ENCODE assay signal across 23 mouse cellular contexts in genomic region chr3:27491367-27491766, GRCm38 (mm10).
DNase-seq lines count a peak whose midpoint lies in the region; ATAC-seq and TF ChIP-seq lines count a peak whose summit lies in the region.
"Had no signal": no experiment of that assay in that cellular context is flagged by ENCODE, and none has a peak within 500 bp of the region (broad histone marks: within the 10 kb centered on the region; RNA-seq: fewer than 3 reads in every experiment).

No protein-coding gene starts in this region.

- no peaks in the 10 kb centered on the region for H3K27me3 ChIP-seq in heart, adult 2 months (ENCODE audit: control insufficient read depth, insufficient read depth, low read length)
- H3K27me3 ChIP-seq in heart, embryonic 14.5 days (ENCODE audit: control insufficient read depth, insufficient read depth, low read length): no peaks in the 10 kb centered on the region
- no peaks in the 10 kb centered on the region for H3K27me3 ChIP-seq in hindbrain, postnatal 0 days (ENCODE audit: insufficient read depth, low read length)
- no peaks in the 10 kb centered on the region for H3K27me3 ChIP-seq in hindbrain, embryonic 12.5 days
- no peaks in the 10 kb centered on the region for H3K27me3 ChIP-seq in midbrain, embryonic 11.5 days (ENCODE audit: control insufficient read depth, insufficient read depth, low read length)
- no peaks in the 10 kb centered on the region for H3K27me3 ChIP-seq in midbrain, postnatal 0 days (ENCODE audit: insufficient read depth, low read length)
- H3K27me3 ChIP-seq: forebrain, embryonic 13.5 days; limb, embryonic 12.5 days; liver, embryonic 15.5 days; midbrain, embryonic 12.5 days; neural tube, embryonic 13.5 days had no signal

- no peaks in the 10 kb centered on the region for H3K79me2 ChIP-seq in heart, adult 2 months (replicated peaks; ENCODE audit: control insufficient read depth, insufficient read depth, low read length)

- H3K9ac ChIP-seq in heart, adult 2 months (ENCODE audit: low read depth, low read length): no peak overlapping the region
- no peak overlapping the region for H3K9ac ChIP-seq in heart, embryonic 14.5 days (ENCODE audit: low read length)
- no peak overlapping the region for H3K9ac ChIP-seq in hindbrain, postnatal 0 days (replicated peaks; ENCODE audit: low read length)
- H3K9ac ChIP-seq in hindbrain, embryonic 12.5 days: no peak overlapping the region
- no peak overlapping the region for H3K9ac ChIP-seq in midbrain, embryonic 11.5 days (ENCODE audit: low read length)
- no peak overlapping the region for H3K9ac ChIP-seq in midbrain, postnatal 0 days (replicated peaks; ENCODE audit: low read length, poor library complexity, severe bottlenecking)
- H3K9ac ChIP-seq: forebrain, embryonic 13.5 days; limb, embryonic 12.5 days; liver, embryonic 15.5 days; lung, embryonic 14.5 days; midbrain, embryonic 12.5 days; neural tube, embryonic 13.5 days had no signal

- no peak for DNase-seq in heart, adult 2 months
- DNase-seq in heart, adult 18-20 months: no peak
- no peak for DNase-seq in heart, postnatal 25 days (ENCODE audit: low spot score)
- DNase-seq in hindbrain, postnatal 0 days (ENCODE audit: low spot score): no peak
- DNase-seq in midbrain, embryonic 11.5 days (ENCODE audit: low spot score, missing footprints): peak; percentile 39
- DNase-seq in midbrain, postnatal 0 days (ENCODE audit: low spot score): no peak
- DNase-seq: adrenal gland, postnatal 14 days; cerebellum, adult 11 months; cerebellum, adult 9-10 months; cerebellum, postnatal 36 days; gastrocnemius, postnatal 25 days; lung, embryonic 14.5 days; thymus, adult 2 months; thymus, postnatal 36 days had no signal

- WGBS in heart, adult 2 months: 68% methylated on average over 8 of the region's 8 CpGs
- WGBS in heart, embryonic 14.5 days: 42% methylated on average over 8 of the region's 8 CpGs
- 90% methylated on average over 8 of the region's 8 CpGs for WGBS in hindbrain, postnatal 0 days
- whole genome bisulfite sequencing in hindbrain, embryonic 12.5 days: 89% methylated on average over 8 of the region's 8 CpGs
- WGBS in midbrain, embryonic 11.5 days: 96% methylated on average over 8 of the region's 8 CpGs
- WGBS in midbrain, postnatal 0 days: 93% methylated on average over 8 of the region's 8 CpGs

- TF ChIP-seq EP300 in heart, adult 2 months (IDR thresholded peaks at IDR 0.05; ENCODE audit: insufficient read depth, low read depth, low read length): no peak

- peaks cover 11% of the 10 kb centered on the region for H3K4me1 ChIP-seq in heart, adult 2 months (ENCODE audit: control insufficient read depth, insufficient read depth, low read length)
- peaks cover 29 to 43% of the 10 kb centered on the region in 2 experiments for H3K4me1 ChIP-seq in heart, embryonic 14.5 days (ENCODE audit: control insufficient read depth in 2 of 2, insufficient read depth in 2 of 2, low read length in 2 of 2)
- H3K4me1 ChIP-seq in hindbrain, postnatal 0 days (ENCODE audit: insufficient read depth, low read length): no peaks in the 10 kb centered on the region
- H3K4me1 ChIP-seq in hindbrain, embryonic 12.5 days: peaks cover 6% of the 10 kb centered on the region
- H3K4me1 ChIP-seq in midbrain, embryonic 11.5 days (ENCODE audit: control insufficient read depth, insufficient read depth, low read length): peaks cover 2% of the 10 kb centered on the region; the same call in 1 of the 2 replicates
- H3K4me1 ChIP-seq in midbrain, postnatal 0 days (ENCODE audit: insufficient read depth, low read length): peaks cover 4% of the 10 kb centered on the region; the same call in 1 of the 2 replicates
- H3K4me1 ChIP-seq: liver, embryonic 15.5 days had no signal

- no peak overlapping the region for H3K4me3 ChIP-seq in heart, adult 2 months
- no peak overlapping the region for H3K4me3 ChIP-seq in heart, embryonic 14.5 days (ENCODE audit: control insufficient read depth in 1 of 2, insufficient read depth in 1 of 2, low read depth in 1 of 2, low read length in 2 of 2)
- no peak overlapping the region for H3K4me3 ChIP-seq in hindbrain, postnatal 0 days (ENCODE audit: low read length)
- no peak overlapping the region for H3K4me3 ChIP-seq in hindbrain, embryonic 12.5 days
- no peak overlapping the region for H3K4me3 ChIP-seq in midbrain, embryonic 11.5 days (ENCODE audit: low read depth, low read length)
- no peak overlapping the region for H3K4me3 ChIP-seq in midbrain, postnatal 0 days (ENCODE audit: low read depth, low read length)
- H3K4me3 ChIP-seq: forebrain, embryonic 13.5 days; limb, embryonic 12.5 days; liver, embryonic 15.5 days; midbrain, embryonic 12.5 days; neural tube, embryonic 13.5 days had no signal

- H3K4me2 ChIP-seq in heart, embryonic 14.5 days (ENCODE audit: low read length): no peak overlapping the region
- H3K4me2 ChIP-seq in hindbrain, postnatal 0 days (ENCODE audit: low read depth, low read length): no peak overlapping the region
- no peak overlapping the region for H3K4me2 ChIP-seq in hindbrain, embryonic 12.5 days (replicated peaks)
- no peak overlapping the region for H3K4me2 ChIP-seq in midbrain, embryonic 11.5 days
- no peak overlapping the region for H3K4me2 ChIP-seq in midbrain, postnatal 0 days (ENCODE audit: low read depth, low read length, poor library complexity, severe bottlenecking)
- H3K4me2 ChIP-seq: forebrain, embryonic 13.5 days; limb, embryonic 12.5 days; liver, embryonic 15.5 days; lung, embryonic 14.5 days; midbrain, embryonic 12.5 days; neural tube, embryonic 13.5 days had no signal

- H3K9me3 ChIP-seq in heart, embryonic 14.5 days (ENCODE audit: control insufficient read depth, low read length): no peaks in the 10 kb centered on the region
- no peaks in the 10 kb centered on the region for H3K9me3 ChIP-seq in hindbrain, postnatal 0 days (ENCODE audit: low read length)
- no peaks in the 10 kb centered on the region for H3K9me3 ChIP-seq in hindbrain, embryonic 12.5 days (replicated peaks)
- H3K9me3 ChIP-seq in midbrain, embryonic 11.5 days (ENCODE audit: control insufficient read depth, low read length): no peaks in the 10 kb centered on the region
- no peaks in the 10 kb centered on the region for H3K9me3 ChIP-seq in midbrain, postnatal 0 days (ENCODE audit: low read length)
- H3K9me3 ChIP-seq: forebrain, embryonic 13.5 days; limb, embryonic 12.5 days; liver, embryonic 15.5 days; midbrain, embryonic 12.5 days; neural tube, embryonic 13.5 days had no signal

- peak; percentile 78 for ATAC-seq in heart, embryonic 14.5 days (ENCODE audit: insufficient number of reproducible peaks, insufficient read depth, low FRiP score, low read depth)
- ATAC-seq in hindbrain, postnatal 0 days: 0 out of 2 replicates have a peak, but pooled peaks have one; percentile 21
- ATAC-seq in hindbrain, embryonic 12.5 days (ENCODE audit: low FRiP score): no peak
- no peak for ATAC-seq in midbrain, embryonic 11.5 days (ENCODE audit: low FRiP score)
- no peak for ATAC-seq in midbrain, postnatal 0 days (ENCODE audit: low FRiP score)
- ATAC-seq: forebrain, embryonic 13.5 days; inflammation-experienced regulatory T-cells, adult 6 months had no signal

- H3K27ac ChIP-seq in heart, adult 2 months: peak overlapping the region; percentile 38; the same call in 1 of the 2 replicates
- H3K27ac ChIP-seq in heart, embryonic 14.5 days (replicated peaks in 1 of 2; ENCODE audit: control insufficient read depth in 1 of 2, insufficient read depth in 1 of 2, low read depth in 2 of 2, low read length in 2 of 2): peak overlapping the region; percentile 72 to 76
- H3K27ac ChIP-seq in hindbrain, postnatal 0 days: no peak overlapping the region
- no peak overlapping the region for H3K27ac ChIP-seq in hindbrain, embryonic 12.5 days
- H3K27ac ChIP-seq in midbrain, embryonic 11.5 days (ENCODE audit: low read depth, low read length): no peak overlapping the region
- H3K27ac ChIP-seq in midbrain, postnatal 0 days (ENCODE audit: low read depth, low read length): no peak overlapping the region
- H3K27ac ChIP-seq: forebrain, embryonic 13.5 days; limb, embryonic 12.5 days; liver, embryonic 15.5 days; midbrain, embryonic 12.5 days; neural tube, embryonic 13.5 days had no signal

- intact Hi-C loops in heart, adult 2 months (cut with DNase I): no loop called here
- intact Hi-C loops in heart, postnatal 25 days (cut with DNase I): no loop called here

- no peak for TF ChIP-seq CTCF in heart, adult 2 months (IDR thresholded peaks at IDR 0.05)
- no peak for TF ChIP-seq CTCF in hindbrain, postnatal 0 days (IDR thresholded peaks at IDR 0.05; ENCODE audit: low read depth)
- no peak for TF ChIP-seq CTCF in midbrain, postnatal 0 days (IDR thresholded peaks at IDR 0.05)

- TF ChIP-seq POLR2A in heart, adult 2 months (IDR thresholded peaks at IDR 0.05; ENCODE audit: insufficient read depth, low read depth, low read length): no peak

- peaks cover 1% of the 10 kb centered on the region; the same call in 1 of the 2 replicates for H3K36me3 ChIP-seq in heart, adult 2 months (ENCODE audit: control insufficient read depth, insufficient read depth, low read length)
- peaks cover 69% of the 10 kb centered on the region for H3K36me3 ChIP-seq in heart, embryonic 14.5 days (ENCODE audit: control insufficient read depth, insufficient read depth, low read length)
- no peaks in the 10 kb centered on the region for H3K36me3 ChIP-seq in hindbrain, postnatal 0 days (ENCODE audit: insufficient read depth, low read length)
- H3K36me3 ChIP-seq in hindbrain, embryonic 12.5 days: 0 out of 2 replicates have a peak, but pooled peaks cover 4% of the 10 kb centered on the region
- no peaks in the 10 kb centered on the region; the same call in none of the 2 replicates for H3K36me3 ChIP-seq in midbrain, embryonic 11.5 days (ENCODE audit: control insufficient read depth, insufficient read depth, low read length)
- H3K36me3 ChIP-seq in midbrain, postnatal 0 days (ENCODE audit: insufficient read depth, low read length): no peaks in the 10 kb centered on the region
- H3K36me3 ChIP-seq: G1E had no signal

Comparison
In these comparisons a context has a peak if more than half of its experiments do, and no peak if none do; other contexts are left out.
1. ATAC-seq: peak in heart, embryonic 14.5 days (single experiment) and hindbrain, postnatal 0 days (single experiment); none in hindbrain, embryonic 12.5 days (single experiment), midbrain, embryonic 11.5 days (single experiment) and midbrain, postnatal 0 days (single experiment).
2. H3K27ac ChIP-seq: peak in heart, adult 2 months (single experiment) and heart, embryonic 14.5 days (2 of 2); none in hindbrain, postnatal 0 days (single experiment), hindbrain, embryonic 12.5 days (single experiment), midbrain, embryonic 11.5 days (single experiment) and midbrain, postnatal 0 days (single experiment).